Mouse (Mus musculus) MEL (cell line): ENCODE results near the gene Radil. TPM values are rescaled to one million over a fixed set of nuclear protein-coding genes. Genes with fewer than 3 reads are reported as not detected.

Experiments used
- DNase-seq: peaks from one replicate; pipeline ENCODE4 v3.0.0; 2011; ENCODE audit warnings: low read depth, low spot score
- H3K27ac ChIP-seq: 2 replicates; pipeline ENCODE4 v1.5.1; 2012; ENCODE audit warnings: low read depth, mild to moderate bottlenecking, control low read depth, low read length, moderate library complexity; ENCODE audit not compliant: control insufficient read depth
- H3K27me3 ChIP-seq, 2 experiments: fragments of 150-350 bp in 1 of 2; sonication (generic) in 1 of 2; 2 replicates each; pipeline ENCODE4 v1.6.1; 2012; ENCODE audit warnings: low read length in 2 of 2, mild to moderate bottlenecking in 2 of 2, improper control_type of control experiment in 1 of 2, moderate library complexity in 1 of 2; ENCODE audit not compliant: insufficient read depth in 2 of 2, control insufficient read depth in 1 of 2
- H3K36me3 ChIP-seq, 2 experiments: 2 replicates each; pipeline ENCODE4 v1.6.1; 2012 to 2014; ENCODE audit warnings: low read length in 2 of 2, improper control_type of control experiment in 1 of 2, inconsistent platforms in 1 of 2, mild to moderate bottlenecking in 1 of 2; ENCODE audit not compliant: insufficient read depth in 2 of 2, control insufficient read depth in 1 of 2
- H3K4me1 ChIP-seq, 2 experiments: fragments of 150-350 bp in 1 of 2; sonication (generic) in 1 of 2; 2 replicates each; pipeline ENCODE4 v1.6.1; 2012; ENCODE audit warnings: low read length in 2 of 2, improper control_type of control experiment in 1 of 2, mild to moderate bottlenecking in 1 of 2; ENCODE audit not compliant: insufficient read depth in 2 of 2, control insufficient read depth in 1 of 2
- H3K4me3 ChIP-seq, 2 experiments: fragments of 150-350 bp in 1 of 2; sonication (generic) in 1 of 2; 2 replicates each; pipeline ENCODE4 v1.5.1; 2012; ENCODE audit warnings: low read depth in 2 of 2, low read length in 2 of 2, mild to moderate bottlenecking in 2 of 2, moderate library complexity in 2 of 2, control low read depth in 1 of 2, improper control_type of control experiment in 1 of 2; ENCODE audit not compliant: control insufficient read depth in 1 of 2, insufficient read depth in 1 of 2
- H3K79me2 ChIP-seq: 2 replicates; pipeline ENCODE4 v1.6.1; 2012; ENCODE audit warnings: mild to moderate bottlenecking, low read length, moderate library complexity; ENCODE audit not compliant: control insufficient read depth, poor library complexity, insufficient read depth
- H3K9ac ChIP-seq: 2 replicates; pipeline ENCODE4 v1.6.1; 2012; ENCODE audit warnings: low read depth, mild to moderate bottlenecking, control low read depth, low read length, moderate library complexity; ENCODE audit not compliant: control insufficient read depth, poor library complexity, severe bottlenecking
- H3K9me3 ChIP-seq: fragments of 150-350 bp; sonication (generic); replicated peaks from 2 replicates; pipeline ENCODE4 v1.6.1; 2012; ENCODE audit warnings: mild to moderate bottlenecking, low read length, improper control_type of control experiment, moderate library complexity; ENCODE audit not compliant: insufficient read depth
- BHLHE40 ChIP-seq: IDR thresholded peaks from 2 replicates; pipeline ENCODE4 v1.6.1; 2012; ENCODE audit warnings: low read depth, mild to moderate bottlenecking, inconsistent platforms, low read length, improper control_type of control experiment, borderline replicate concordance
- CHD2 ChIP-seq: IDR thresholded peaks from 2 replicates; pipeline ENCODE4 v1.6.1; 2011; ENCODE audit warnings: low read length, improper control_type of control experiment
- ETS1 ChIP-seq: IDR thresholded peaks from 2 replicates; pipeline ENCODE4 v1.6.1; 2012; ENCODE audit warnings: low read depth, mild to moderate bottlenecking, inconsistent platforms, low read length, improper control_type of control experiment, moderate library complexity
- GATA1 ChIP-seq: IDR thresholded peaks from 2 replicates; pipeline ENCODE4 v1.6.1; 2011; ENCODE audit warnings: low read depth, low read length, improper control_type of control experiment
- HCFC1 ChIP-seq: IDR thresholded peaks from 2 replicates; pipeline ENCODE4 v1.6.1; 2012; ENCODE audit warnings: low read depth, mild to moderate bottlenecking, inconsistent platforms, low read length, improper control_type of control experiment, moderate library complexity
- JUND ChIP-seq: IDR thresholded peaks from 2 replicates; pipeline ENCODE4 v1.6.1; 2011; ENCODE audit warnings: low read depth, mild to moderate bottlenecking, improper control_type of control experiment, low read length
- KAT2A ChIP-seq: conservative IDR thresholded peaks from 2 replicates; pipeline ENCODE4 v1.6.1; 2012; ENCODE audit warnings: low read depth, low read length, improper control_type of control experiment, inconsistent platforms
- MAX ChIP-seq: IDR thresholded peaks from 2 replicates; pipeline ENCODE4 v1.6.1; 2011; ENCODE audit warnings: low read length, improper control_type of control experiment
- MAZ ChIP-seq: IDR thresholded peaks from 2 replicates; pipeline ENCODE4 v1.6.1; 2012; ENCODE audit warnings: low read depth, mild to moderate bottlenecking, inconsistent platforms, low read length, improper control_type of control experiment
- MEF2A ChIP-seq: IDR thresholded peaks from 2 replicates; pipeline ENCODE4 v1.6.1; 2014; ENCODE audit warnings: low read depth, mild to moderate bottlenecking, inconsistent platforms, low read length, improper control_type of control experiment; ENCODE audit not compliant: poor library complexity, insufficient replicate concordance, severe bottlenecking; ENCODE audit errors: extremely low read depth
- MXI1 ChIP-seq: IDR thresholded peaks from 2 replicates; pipeline ENCODE4 v1.6.1; 2011; ENCODE audit warnings: mild to moderate bottlenecking, low read depth, low read length, improper control_type of control experiment
- MYB ChIP-seq: IDR thresholded peaks from 2 replicates; pipeline ENCODE4 v1.6.1; 2011; ENCODE audit warnings: mild to moderate bottlenecking, low read depth, low read length, improper control_type of control experiment
- NELFE ChIP-seq: IDR thresholded peaks from 2 replicates; pipeline ENCODE4 v1.6.1; 2011; ENCODE audit warnings: low read depth, low read length, improper control_type of control experiment
- NRF1 ChIP-seq: IDR thresholded peaks from 2 replicates; pipeline ENCODE4 v1.6.1; 2014; ENCODE audit warnings: low read depth, mild to moderate bottlenecking, inconsistent platforms, low read length, improper control_type of control experiment, moderate library complexity; ENCODE audit not compliant: poor library complexity, insufficient read depth, severe bottlenecking
- POLR2AphosphoS2 ChIP-seq: IDR thresholded peaks from 2 replicates; pipeline ENCODE4 v1.6.1; 2011; ENCODE audit warnings: low read length, improper control_type of control experiment
- SMC3 ChIP-seq: IDR thresholded peaks from 2 replicates; pipeline ENCODE4 v1.6.1; 2011; ENCODE audit warnings: low read depth, low read length, improper control_type of control experiment
- TBP ChIP-seq: IDR thresholded peaks from 2 replicates; pipeline ENCODE4 v1.8.0; 2011; ENCODE audit warnings: low read depth, low read length, improper control_type of control experiment
- TCF12 ChIP-seq: IDR thresholded peaks from 2 replicates; pipeline ENCODE4 v1.6.1; 2014; ENCODE audit warnings: low read depth, mild to moderate bottlenecking, inconsistent platforms, low read length, improper control_type of control experiment, moderate library complexity
- UBTF ChIP-seq: IDR thresholded peaks from 2 replicates; pipeline ENCODE4 v1.6.1; 2012; ENCODE audit warnings: low read depth, mild to moderate bottlenecking, inconsistent platforms, low read length, improper control_type of control experiment, moderate library complexity, borderline replicate concordance; ENCODE audit not compliant: insufficient read depth
- USF1 ChIP-seq: IDR thresholded peaks from 2 replicates; pipeline ENCODE4 v1.6.1; 2014; ENCODE audit warnings: low read depth, mild to moderate bottlenecking, inconsistent platforms, low read length, improper control_type of control experiment, moderate library complexity
- USF2 ChIP-seq, 2 experiments: IDR thresholded peaks; 2 replicates each; pipeline ENCODE4 v1.6.1; 2011 to 2012; ENCODE audit warnings: improper control_type of control experiment in 2 of 2, low read length in 2 of 2, borderline replicate concordance in 1 of 2, inconsistent platforms in 1 of 2, low read depth in 1 of 2, mild to moderate bottlenecking in 1 of 2; ENCODE audit not compliant: insufficient read depth in 1 of 2
- ZC3H11A ChIP-seq: IDR thresholded peaks from 2 replicates; pipeline ENCODE4 v1.6.1; 2012; ENCODE audit warnings: low read depth, mild to moderate bottlenecking, inconsistent platforms, low read length, improper control_type of control experiment
- ZMIZ1 ChIP-seq: IDR thresholded peaks from 2 replicates; pipeline ENCODE4 v1.6.1; 2012; ENCODE audit warnings: low read depth, mild to moderate bottlenecking, inconsistent platforms, low read length, improper control_type of control experiment, moderate library complexity
- polyA plus RNA-seq, 2 experiments: library from polyadenylated mRNA; stranded (reverse) in 1 of 2; unstranded in 1 of 2; fragments of >175 nt in 1 of 2; fragments of >200 nt in 1 of 2; gene quantifications; 2 replicates each; pipeline versions ENCODE4 v1.2.1 to v1.2.4; 2012; ENCODE audit warnings: low replicate concordance in 2 of 2, low read depth in 1 of 2; ENCODE audit not compliant: insufficient read length in 2 of 2, insufficient read depth in 1 of 2, missing spikeins in 1 of 2
- total RNA-seq: library from RNA; depleted of rRNA; stranded (reverse); fragments of 300-350 nt; gene quantifications from 2 replicates; pipeline ENCODE4 v1.2.3, GENCODE M21; 2012

Gene Radil
- total and polyA plus RNA-seq, 3 experiments: 0.07 to 0.27 TPM; not detected in 1

- TF ChIP-seq MAX: peak; percentile 95
- TF ChIP-seq TBP: peak; percentile 44; the same call in 1 of the 2 replicates
- TF ChIP-seq HCFC1: peak; percentile 86
- TF ChIP-seq JUND: no peak
- TF ChIP-seq MAZ: peak; percentile 90
- TF ChIP-seq USF1: peak; percentile 99
- TF ChIP-seq ETS1: peak; percentile 77
- TF ChIP-seq BHLHE40: peak; percentile 61; the same call in 1 of the 2 replicates
Observed at GRCm38 (mm10) chr5:142463461-142464454, 87.1 kb downstream of the Radil start, which contains the start of gene Ap5z1 (continued).

GRCm38 (mm10) chr5:142463011-142463410, 87.9 kb downstream of the Radil start:
- H3K9ac ChIP-seq: peak overlapping the region; percentile 72
- H3K4me1 ChIP-seq: peaks cover 0 to 8% of the 10 kb centered on the region in 2 experiments; a peak in 2 of 4 replicates
- peaks cover 2% of the 10 kb centered on the region; the same call in 1 of the 2 replicates for H3K79me2 ChIP-seq
- 0 out of 4 replicates have a peak, but pooled peaks cover 0 to 2% of the 10 kb centered on the region in 2 experiments for H3K36me3 ChIP-seq
- DNase-seq: no peak
- H3K4me3 ChIP-seq: peak overlapping the region; percentile 45 to 49; a peak in 3 of 4 replicates
- H3K9me3 ChIP-seq: no peaks in the 10 kb centered on the region
- TF ChIP-seq ZC3H11A (no peak), NELFE (no peak), BHLHE40 (no peak), NRF1 (no peak), ZMIZ1 (no peak), KAT2A (no peak), MEF2A (no peak), MXI1 (no peak), POLR2AphosphoS2 (no peak), CHD2 (no peak), GATA1 (no peak), SMC3 (no peak), USF2 (IDR thresholded peaks at IDR 0.05; ENCODE audit: borderline replicate concordance in 1 of 2, insufficient read depth in 1 of 2, low read depth in 1 of 2, low read length in 2 of 2) (no peak), TCF12 (no peak), MYB (no peak), UBTF (no peak)
- H3K27ac ChIP-seq: peak overlapping the region; percentile 60
- no peaks in the 10 kb centered on the region for H3K27me3 ChIP-seq
